Mouse (Mus musculus): ENCODE data around the gene Parg. TPM values are rescaled to one million over a fixed set of nuclear protein-coding genes. Genes with fewer than 3 reads are reported as not detected.
"Not testable (repeated sequence)": the region's sequence is repeated elsewhere in the genome, so short reads cannot be mapped to it uniquely, and the experiment has no call there.

Parg gene
- polyA plus RNA-seq, 1 experiment from 2014 or later = 45.2 TPM

DNA sequence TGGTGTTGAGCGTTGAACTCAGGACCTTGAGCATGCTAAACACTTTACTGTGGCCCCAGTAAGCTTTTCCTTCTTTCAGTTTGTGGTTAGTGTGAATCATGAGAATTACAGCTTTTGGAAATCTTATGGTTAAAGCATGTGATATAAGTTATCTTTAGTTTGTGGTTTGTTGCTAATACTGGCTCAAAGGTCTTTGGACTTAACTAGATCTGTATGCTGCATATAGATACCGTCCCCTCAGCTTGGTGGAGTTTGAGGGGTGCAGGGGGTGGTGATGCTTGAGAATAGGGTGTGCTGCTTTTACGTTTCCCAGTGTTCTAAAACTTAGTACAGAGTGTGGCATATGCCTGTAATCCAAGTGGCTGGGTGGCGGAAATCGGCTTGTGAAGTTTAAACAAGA, 34.4 kb upstream of the Parg start:
- Histone ChIP-seq H3K4me2 (ENCODE audit: low read depth, low read length) (no peak overlapping the region), H3K9ac (ENCODE audit: low read depth, low read length) (no peak overlapping the region), H3K27ac (replicated peaks; ENCODE audit: low read depth, low read length) (no peak overlapping the region), H3K9me3 (ENCODE audit: control insufficient read depth, low read length) (no peaks in the 10 kb centered on the region), H3K4me1 (ENCODE audit: control insufficient read depth, insufficient read depth, low read length) (peaks cover 5% of the 10 kb centered on the region; the same call in 1 of the 2 replicates), H3K36me3 (ENCODE audit: control insufficient read depth, insufficient read depth, low read length) (peaks cover 13% of the 10 kb centered on the region; the same call in 1 of the 2 replicates), H3K27me3 (replicated peaks; ENCODE audit: control insufficient read depth, insufficient read depth, low read length) (no peaks in the 10 kb centered on the region), H3K4me3 (ENCODE audit: low read depth, low read length) (no peak overlapping the region)
- ATAC-seq (ENCODE audit: low read depth) (no peak), DNase-seq (ENCODE audit: low spot score) (no peak)
- WGBS = 85% methylated on average over 5 of the region's 5 CpGs

DNA sequence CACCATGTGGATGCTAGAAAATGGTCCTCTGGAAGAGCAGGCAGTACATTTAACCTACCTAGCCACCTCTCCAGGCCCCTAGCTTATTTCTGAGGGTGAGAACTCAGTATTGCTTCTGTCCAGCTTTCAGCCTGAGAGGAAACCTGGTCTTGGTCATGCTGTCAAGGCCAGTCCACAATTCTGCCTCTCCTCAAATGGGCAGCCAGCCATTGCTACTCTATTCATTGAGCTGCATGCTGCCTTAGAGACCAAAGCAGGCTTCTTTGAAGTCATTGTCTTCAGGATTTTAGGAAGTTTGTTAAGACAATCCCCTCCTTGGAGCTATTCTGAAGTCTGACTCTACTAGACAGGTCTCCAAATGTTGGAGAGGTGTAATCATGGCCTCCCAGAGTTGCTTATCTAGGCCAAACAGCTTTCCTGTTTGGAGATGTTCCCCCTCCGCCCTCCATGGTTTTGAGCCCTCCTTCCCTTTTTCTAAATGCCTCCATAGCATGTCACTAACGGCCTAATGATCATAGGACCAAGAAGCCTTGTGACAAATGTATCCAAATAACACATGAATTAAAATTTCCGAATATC, 33.0 kb upstream of the Parg start:
- Histone ChIP-seq H3K9me3 (ENCODE audit: control insufficient read depth, low read length) (no peaks in the 10 kb centered on the region), H3K27ac (replicated peaks; ENCODE audit: low read depth, low read length) (no peak overlapping the region), H3K4me1 (ENCODE audit: control insufficient read depth, insufficient read depth, low read length) (peaks cover 5% of the 10 kb centered on the region; the same call in 1 of the 2 replicates), H3K36me3 (ENCODE audit: control insufficient read depth, insufficient read depth, low read length) (peaks cover 26% of the 10 kb centered on the region), H3K4me3 (ENCODE audit: low read depth, low read length) (no peak overlapping the region), H3K9ac (ENCODE audit: low read depth, low read length) (no peak overlapping the region), H3K27me3 (replicated peaks; ENCODE audit: control insufficient read depth, insufficient read depth, low read length) (no peaks in the 10 kb centered on the region), H3K4me2 (ENCODE audit: low read depth, low read length) (no peak overlapping the region)
- ATAC-seq (ENCODE audit: low read depth) (no peak), DNase-seq (ENCODE audit: low spot score) (no peak)
- WGBS = 90% methylated on average over 3 of the region's 3 CpGs

DNA sequence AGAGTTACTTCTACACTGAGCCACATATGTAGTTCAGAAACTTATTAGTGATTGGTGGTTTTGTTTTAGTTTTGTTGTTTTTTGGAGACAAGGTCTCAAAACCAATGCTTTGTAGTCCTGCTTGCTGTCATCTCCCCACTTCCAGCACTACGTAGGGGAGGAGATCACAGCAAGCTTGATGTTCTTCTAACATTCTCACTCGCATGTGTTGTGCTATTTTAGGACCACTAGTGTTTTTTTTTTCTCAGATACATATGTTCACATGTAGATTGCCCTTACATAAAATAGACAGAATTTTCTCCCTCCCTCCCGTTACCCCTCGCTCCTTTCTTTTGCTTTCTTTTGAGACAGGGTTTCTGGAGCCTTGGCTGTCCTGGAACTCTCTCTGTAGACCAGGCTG, 31.6 kb upstream of the Parg start:
- 74% methylated on average over 4 of the region's 4 CpGs for WGBS
- ATAC-seq (ENCODE audit: low read depth) (no peak), DNase-seq (ENCODE audit: low spot score) (no peak)
- no peak overlapping the region for H3K4me2 ChIP-seq (ENCODE audit: low read depth, low read length)
- H3K4me3 ChIP-seq (ENCODE audit: low read depth, low read length) = no peak overlapping the region
- peaks cover 35% of the 10 kb centered on the region for H3K36me3 ChIP-seq (ENCODE audit: control insufficient read depth, insufficient read depth, low read length)
- no peaks in the 10 kb centered on the region for H3K4me1 ChIP-seq (ENCODE audit: control insufficient read depth, insufficient read depth, low read length)
- no peaks in the 10 kb centered on the region for H3K27me3 ChIP-seq (replicated peaks; ENCODE audit: control insufficient read depth, insufficient read depth, low read length)
- H3K27ac ChIP-seq (replicated peaks; ENCODE audit: low read depth, low read length) = no peak overlapping the region
- H3K9me3 ChIP-seq (ENCODE audit: control insufficient read depth, low read length) = no peaks in the 10 kb centered on the region
- H3K9ac ChIP-seq (ENCODE audit: low read depth, low read length) = no peak overlapping the region

DNA sequence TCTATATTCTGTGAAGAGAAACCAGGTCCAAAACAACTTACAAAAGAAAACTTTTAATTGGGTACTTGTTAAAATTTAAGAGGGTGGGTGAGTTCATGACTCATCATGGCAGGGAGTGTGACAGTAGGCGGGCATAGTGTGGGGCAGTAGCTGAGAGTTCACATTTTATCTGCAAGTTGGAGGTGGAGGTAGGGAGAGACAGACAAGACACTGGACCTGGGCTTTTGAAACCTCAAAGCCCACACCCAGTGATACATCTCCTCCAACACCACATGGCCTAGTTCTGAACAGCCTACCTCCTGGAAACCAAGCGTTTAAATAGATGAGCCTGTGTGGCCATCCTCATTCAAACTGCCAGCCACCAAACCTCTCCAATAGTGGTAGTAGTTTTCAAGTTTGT, 26.4 kb upstream of the Parg start:
- no peak overlapping the region for H3K4me2 ChIP-seq (ENCODE audit: low read depth, low read length)
- peaks cover 57% of the 10 kb centered on the region for H3K36me3 ChIP-seq (ENCODE audit: control insufficient read depth, insufficient read depth, low read length)
- no peaks in the 10 kb centered on the region for H3K27me3 ChIP-seq (replicated peaks; ENCODE audit: control insufficient read depth, insufficient read depth, low read length)
- DNase-seq (ENCODE audit: low spot score) (no peak), ATAC-seq (ENCODE audit: low read depth) (no peak)
- H3K4me3 ChIP-seq (ENCODE audit: low read depth, low read length) = no peak overlapping the region
- H3K4me1 ChIP-seq (ENCODE audit: control insufficient read depth, insufficient read depth, low read length) = no peaks in the 10 kb centered on the region
- no peak overlapping the region for H3K27ac ChIP-seq (replicated peaks; ENCODE audit: low read depth, low read length)
- 91% methylated on average over 2 of the region's 2 CpGs for WGBS
- no peak overlapping the region for H3K9ac ChIP-seq (ENCODE audit: low read depth, low read length)
- H3K9me3 ChIP-seq (ENCODE audit: control insufficient read depth, low read length) = no peaks in the 10 kb centered on the region

DNA sequence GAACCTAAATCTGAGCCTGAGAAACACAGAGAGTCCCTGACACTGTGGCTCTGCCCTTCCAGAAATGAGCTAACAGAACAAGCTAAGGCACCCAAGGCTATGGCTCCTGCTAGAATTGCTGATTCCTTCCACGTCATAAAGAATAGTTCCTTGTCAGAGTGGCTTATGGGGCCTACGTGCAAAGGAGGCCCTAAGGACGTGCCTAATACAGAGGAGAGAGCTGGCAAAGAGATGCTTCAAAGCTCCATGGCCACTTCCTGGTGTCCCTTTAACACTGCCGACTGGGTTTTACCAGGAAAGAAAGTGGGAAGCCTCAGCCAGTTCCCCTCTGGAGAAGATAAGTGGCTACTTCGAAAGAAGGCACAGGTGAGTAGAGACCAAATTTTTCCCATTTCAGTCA, 25.2 kb upstream of the Parg start:
- not testable (repeated sequence) for H3K4me2 ChIP-seq (ENCODE audit: low read depth, low read length); H3K27me3 ChIP-seq (replicated peaks; ENCODE audit: control insufficient read depth, insufficient read depth, low read length); H3K27ac ChIP-seq (replicated peaks; ENCODE audit: low read depth, low read length); DNase-seq (ENCODE audit: low spot score); H3K9ac ChIP-seq (ENCODE audit: low read depth, low read length); H3K4me3 ChIP-seq (ENCODE audit: low read depth, low read length); H3K4me1 ChIP-seq (ENCODE audit: control insufficient read depth, insufficient read depth, low read length); ATAC-seq (ENCODE audit: low read depth); H3K9me3 ChIP-seq (ENCODE audit: control insufficient read depth, low read length)
- 80% methylated on average over 4 of the region's 5 CpGs for WGBS
- peaks cover 62% of the 10 kb centered on the region for H3K36me3 ChIP-seq (ENCODE audit: control insufficient read depth, insufficient read depth, low read length)

DNA sequence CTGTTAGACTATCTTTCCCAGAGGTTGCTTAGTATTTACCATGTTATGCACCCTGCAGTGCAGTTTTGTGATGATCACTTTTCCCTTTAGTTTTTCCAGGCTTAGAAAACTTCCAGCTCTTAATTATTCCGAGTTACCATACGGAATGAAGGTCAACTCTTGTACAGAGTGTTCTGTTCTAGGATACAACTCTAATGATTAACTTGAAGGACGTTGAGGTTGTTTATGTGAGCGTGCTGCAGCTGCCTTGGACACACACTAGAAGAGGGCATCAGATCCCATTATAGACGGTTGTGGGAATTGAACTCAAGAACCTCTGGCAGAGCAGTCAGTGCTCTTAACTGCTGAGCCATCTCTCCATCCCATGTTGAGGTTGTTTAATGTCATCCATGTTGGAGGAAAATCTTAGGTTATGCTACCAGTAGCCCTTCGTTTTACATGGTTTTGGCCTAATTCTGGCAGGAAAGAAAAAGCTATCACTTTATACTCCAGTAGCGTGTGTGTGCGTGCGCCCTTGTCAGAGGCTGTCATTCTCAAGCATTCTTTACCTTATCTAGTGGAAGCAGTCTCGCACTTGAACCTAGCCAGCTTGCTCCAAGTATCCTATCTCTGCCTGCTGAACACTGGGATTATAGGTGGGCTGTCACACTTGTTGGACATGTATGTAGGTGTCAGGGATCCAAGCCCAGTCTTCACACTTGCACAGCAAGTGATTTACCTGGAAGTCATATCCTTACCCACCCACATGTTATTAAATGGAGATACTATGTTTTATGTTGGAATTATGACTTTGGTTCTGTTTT, 22.2 kb upstream of the Parg start:
- Histone ChIP-seq H3K27me3 (replicated peaks; ENCODE audit: control insufficient read depth, insufficient read depth, low read length) (no peaks in the 10 kb centered on the region), H3K4me2 (ENCODE audit: low read depth, low read length) (no peak overlapping the region), H3K4me1 (ENCODE audit: control insufficient read depth, insufficient read depth, low read length) (no peaks in the 10 kb centered on the region), H3K4me3 (ENCODE audit: low read depth, low read length) (no peak overlapping the region), H3K27ac (replicated peaks; ENCODE audit: low read depth, low read length) (no peak overlapping the region), H3K9me3 (ENCODE audit: control insufficient read depth, low read length) (0 out of 2 replicates have a peak, but pooled peaks cover 3% of the 10 kb centered on the region), H3K9ac (ENCODE audit: low read depth, low read length) (no peak overlapping the region), H3K36me3 (ENCODE audit: control insufficient read depth, insufficient read depth, low read length) (peaks cover 66% of the 10 kb centered on the region)
- ATAC-seq (ENCODE audit: low read depth) (no peak), DNase-seq (ENCODE audit: low spot score) (no peak)
- 90% methylated on average over 10 of the region's 10 CpGs for WGBS

DNA sequence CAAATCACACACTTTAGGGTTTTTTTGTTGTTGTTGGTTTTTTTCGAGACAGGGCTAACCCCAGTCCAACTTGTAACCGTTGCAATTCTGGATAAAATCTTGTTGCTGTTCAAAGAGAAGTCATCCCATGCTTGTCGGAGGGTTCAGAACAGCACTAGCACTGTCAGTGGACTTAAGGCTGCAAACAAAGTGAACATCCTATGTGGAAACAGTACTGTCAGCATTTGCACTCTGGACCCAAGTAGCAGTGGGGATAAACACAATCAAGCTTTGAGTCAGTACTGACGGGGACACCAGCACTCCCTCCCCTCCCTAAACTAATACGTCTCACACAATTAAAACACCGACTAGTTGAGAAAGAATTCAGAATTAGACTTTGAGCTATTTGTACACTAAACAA, 20.9 kb upstream of the Parg start:
- Histone ChIP-seq H3K36me3 (ENCODE audit: control insufficient read depth, insufficient read depth, low read length) (peaks cover 69% of the 10 kb centered on the region), H3K4me1 (ENCODE audit: control insufficient read depth, insufficient read depth, low read length) (no peaks in the 10 kb centered on the region), H3K4me2 (ENCODE audit: low read depth, low read length) (no peak overlapping the region), H3K9ac (ENCODE audit: low read depth, low read length) (no peak overlapping the region), H3K4me3 (ENCODE audit: low read depth, low read length) (no peak overlapping the region), H3K27ac (replicated peaks; ENCODE audit: low read depth, low read length) (no peak overlapping the region), H3K9me3 (ENCODE audit: control insufficient read depth, low read length) (0 out of 2 replicates have a peak, but pooled peaks cover 3% of the 10 kb centered on the region), H3K27me3 (replicated peaks; ENCODE audit: control insufficient read depth, insufficient read depth, low read length) (no peaks in the 10 kb centered on the region)
- DNase-seq (ENCODE audit: low spot score) (no peak), ATAC-seq (ENCODE audit: low read depth) (no peak)
- 89% methylated on average over 6 of the region's 6 CpGs for WGBS

DNA sequence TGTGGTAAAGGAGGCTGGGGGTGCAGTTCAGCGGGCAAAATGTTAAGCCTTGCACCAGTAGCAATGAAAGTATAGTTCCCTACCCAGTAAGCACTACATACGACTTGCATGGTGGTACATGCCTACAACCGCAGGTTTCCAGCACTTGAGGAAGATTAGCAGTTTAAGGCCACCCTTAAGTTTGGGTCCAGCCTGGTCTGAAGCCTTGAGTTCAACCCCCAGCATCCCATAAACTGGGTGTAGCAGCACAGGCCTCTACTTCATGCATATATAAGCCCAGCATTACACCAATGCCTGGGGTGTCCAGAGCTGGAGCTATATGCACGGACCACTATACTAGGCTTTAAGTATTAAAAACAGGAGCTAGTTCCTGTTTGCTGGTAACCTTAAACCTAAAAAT, 17.9 kb upstream of the Parg start:
- Histone ChIP-seq H3K9me3 (ENCODE audit: control insufficient read depth, low read length) (0 out of 2 replicates have a peak, but pooled peaks cover 3% of the 10 kb centered on the region), H3K9ac (ENCODE audit: low read depth, low read length) (no peak overlapping the region), H3K27ac (replicated peaks; ENCODE audit: low read depth, low read length) (no peak overlapping the region), H3K36me3 (ENCODE audit: control insufficient read depth, insufficient read depth, low read length) (peaks cover 89% of the 10 kb centered on the region), H3K4me2 (ENCODE audit: low read depth, low read length) (no peak overlapping the region), H3K4me3 (ENCODE audit: low read depth, low read length) (no peak overlapping the region), H3K4me1 (ENCODE audit: control insufficient read depth, insufficient read depth, low read length) (no peaks in the 10 kb centered on the region), H3K27me3 (replicated peaks; ENCODE audit: control insufficient read depth, insufficient read depth, low read length) (no peaks in the 10 kb centered on the region)
- WGBS = 93% methylated on average over 4 of the region's 4 CpGs
- ATAC-seq (ENCODE audit: low read depth) = no peak
- no peak for DNase-seq (ENCODE audit: low spot score)
